Mouse (Mus musculus) intestine, embryonic 15.5 days (tissue): ENCODE measurements at regions not wholly inside any gene's neighbourhood (a gene's known extent, or its start where the extent isn't known, plus 50 kb on each side); places are given as distances from the start of the nearest gene placed in this dataset.

Source experiments
- ATAC-seq: fragments of 200-750 bp; cut with Nextera tagmentation; 2 replicates; pipeline ENCODE4 v1.8.0; 2017; ENCODE audit warnings: moderate TSS enrichment, moderate library complexity
- H3K27ac ChIP-seq: fragments of 300-500 bp; sonication (generic); 2 replicates; pipeline ENCODE4 v1.5.1; 2015; ENCODE audit warnings: mild to moderate bottlenecking, inconsistent platforms
- H3K27me3 ChIP-seq: fragments of 300-500 bp; sonication (generic); replicated peaks from 2 replicates; pipeline ENCODE4 v1.6.1; 2015; ENCODE audit warnings: inconsistent platforms
- H3K36me3 ChIP-seq: fragments of 300-500 bp; sonication (generic); 2 replicates; pipeline ENCODE4 v1.6.1; 2015; ENCODE audit warnings: inconsistent platforms
- H3K4me1 ChIP-seq: fragments of 300-500 bp; sonication (generic); replicated peaks from 2 replicates; pipeline ENCODE4 v1.6.1; 2015; ENCODE audit warnings: inconsistent platforms
- H3K4me2 ChIP-seq: fragments of 300-500 bp; sonication (generic); replicated peaks from 2 replicates; pipeline ENCODE4 v1.6.1; 2015; ENCODE audit warnings: mild to moderate bottlenecking, inconsistent platforms
- H3K4me3 ChIP-seq: fragments of 300-500 bp; sonication (generic); replicated peaks from 2 replicates; pipeline ENCODE4 v1.5.1; 2015; ENCODE audit warnings: inconsistent platforms
- H3K9ac ChIP-seq: fragments of 300-500 bp; sonication (generic); 2 replicates; pipeline ENCODE4 v1.6.1; 2015; ENCODE audit warnings: inconsistent platforms
- H3K9me3 ChIP-seq: fragments of 300-500 bp; sonication (generic); 2 replicates; pipeline ENCODE4 v1.6.1; 2016; ENCODE audit warnings: inconsistent platforms
- WGBS: fragments of 180-500 bp; shearing (Covaris S2); methylation state at CpG from one replicate; pipeline ENCODE4 v1.1.7; 2015; 5-methylcytosine and 5-hydroxymethylcytosine counted together

DNA sequence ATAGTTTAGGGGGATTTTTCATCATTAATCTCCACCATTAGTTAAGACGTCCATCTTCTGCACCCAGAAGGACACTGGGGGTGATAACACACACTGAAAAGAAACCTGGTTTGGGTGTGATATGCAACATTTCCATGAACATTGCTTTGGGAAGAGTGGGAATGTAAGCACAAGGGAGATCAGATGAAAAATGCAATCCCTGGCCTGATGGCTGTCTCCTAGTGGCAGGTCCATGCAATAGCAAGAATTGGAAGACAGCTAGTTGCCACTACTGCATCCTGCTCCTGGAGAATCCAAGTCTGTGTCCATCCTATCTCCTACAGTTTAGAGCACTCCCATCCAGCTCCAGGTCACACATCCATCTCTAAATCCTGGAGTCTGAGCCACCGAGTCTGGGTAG, 77.7 kb upstream of the Klhl29 start:
- Histone ChIP-seq H3K9me3 (no peaks in the 10 kb centered on the region), H3K4me3 (no peak overlapping the region), H3K27me3 (no peaks in the 10 kb centered on the region), H3K36me3 (no peaks in the 10 kb centered on the region), H3K27ac (no peak overlapping the region), H3K4me1 (no peaks in the 10 kb centered on the region), H3K9ac (no peak overlapping the region), H3K4me2 (no peak overlapping the region)
- 84% methylated on average over 2 of the region's 2 CpGs for WGBS
- ATAC-seq, result no peak

DNA sequence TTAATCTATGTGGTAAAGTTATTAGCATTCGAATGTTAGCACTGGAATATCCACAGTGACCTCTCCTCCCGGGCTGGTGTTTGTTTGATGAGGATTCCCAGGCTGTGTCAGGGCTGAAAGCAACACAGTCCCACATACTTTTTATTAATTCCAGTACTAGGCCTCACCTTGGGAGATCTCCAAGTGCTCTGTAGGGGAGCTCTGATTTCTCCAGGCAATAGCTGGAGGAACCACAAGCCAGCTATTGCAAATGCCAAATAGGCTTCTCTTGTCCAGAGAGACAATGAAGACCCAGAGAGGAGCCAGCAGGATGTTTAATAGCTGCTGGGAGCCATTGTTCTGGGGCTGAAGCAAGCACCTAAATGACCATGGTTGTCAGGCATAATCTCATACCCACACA, 68.2 kb upstream of the Klhl29 start:
- WGBS, result 40% methylated on average over 2 of the region's 2 CpGs
- no peak overlapping the region for H3K9ac ChIP-seq

DNA sequence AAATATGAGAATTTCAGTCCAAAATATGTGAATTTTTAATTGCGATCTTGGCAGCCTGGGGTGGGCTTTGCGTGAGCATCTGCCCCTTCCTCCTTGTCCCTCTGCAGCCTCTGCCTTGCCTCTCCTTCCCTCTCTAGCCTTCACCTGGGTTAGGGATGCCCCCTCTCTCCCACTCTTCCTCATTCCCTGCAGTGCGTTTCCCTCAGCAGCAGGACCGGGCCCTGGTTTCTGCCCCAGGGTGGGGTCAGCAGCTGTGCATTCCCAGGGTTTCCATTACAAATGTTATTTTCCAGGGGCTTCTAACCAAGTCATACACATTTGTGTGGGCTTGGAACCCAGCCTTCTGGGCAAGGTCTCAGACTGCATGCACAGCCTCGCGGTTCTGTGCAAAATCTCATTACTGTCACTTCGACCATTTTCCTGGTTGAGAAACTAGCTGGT, 67.6 kb upstream of the Klhl29 start:
- ATAC-seq, result no peak
- Histone ChIP-seq H3K27me3 (no peaks in the 10 kb centered on the region), H3K36me3 (no peaks in the 10 kb centered on the region), H3K4me1 (no peaks in the 10 kb centered on the region), H3K4me3 (no peak overlapping the region), H3K27ac (no peak overlapping the region), H3K9ac (no peak overlapping the region), H3K4me2 (no peak overlapping the region), H3K9me3 (no peaks in the 10 kb centered on the region)
- WGBS, result 55% methylated on average over 7 of the region's 7 CpGs

More for the DNA sequence above, 68.2 kb upstream of the Klhl29 start:
- Histone ChIP-seq H3K4me2 (no peak overlapping the region), H3K4me1 (no peaks in the 10 kb centered on the region), H3K36me3 (no peaks in the 10 kb centered on the region), H3K4me3 (no peak overlapping the region), H3K27ac (no peak overlapping the region), H3K9me3 (no peaks in the 10 kb centered on the region), H3K27me3 (no peaks in the 10 kb centered on the region)
- no peak for ATAC-seq

DNA sequence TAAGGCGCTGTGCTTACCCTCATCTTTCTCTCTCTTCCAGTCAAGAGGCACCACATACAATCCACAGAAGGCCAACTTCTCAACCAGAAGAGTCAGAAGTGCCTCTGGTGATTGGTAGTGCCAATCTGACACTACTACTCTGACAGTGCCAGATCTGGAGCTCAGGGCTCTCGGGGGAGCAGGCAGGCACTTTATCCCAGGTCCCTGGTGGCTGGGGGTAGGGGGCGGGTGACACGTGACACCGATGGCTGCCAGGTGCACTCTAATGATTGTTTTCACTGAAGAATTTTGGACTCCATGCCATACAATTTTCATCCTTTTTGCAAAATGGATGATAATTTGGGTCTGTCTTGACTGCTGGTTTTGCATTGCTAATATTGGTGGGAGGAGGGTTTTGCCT, 67.2 kb upstream of the Klhl29 start:
- Histone ChIP-seq H3K4me1 (no peaks in the 10 kb centered on the region), H3K36me3 (no peaks in the 10 kb centered on the region), H3K4me2 (no peak overlapping the region), H3K27me3 (no peaks in the 10 kb centered on the region), H3K9ac (no peak overlapping the region), H3K27ac (no peak overlapping the region), H3K9me3 (no peaks in the 10 kb centered on the region), H3K4me3 (no peak overlapping the region)
- 85% methylated on average over 5 of the region's 5 CpGs for WGBS
- ATAC-seq, result no peak

DNA sequence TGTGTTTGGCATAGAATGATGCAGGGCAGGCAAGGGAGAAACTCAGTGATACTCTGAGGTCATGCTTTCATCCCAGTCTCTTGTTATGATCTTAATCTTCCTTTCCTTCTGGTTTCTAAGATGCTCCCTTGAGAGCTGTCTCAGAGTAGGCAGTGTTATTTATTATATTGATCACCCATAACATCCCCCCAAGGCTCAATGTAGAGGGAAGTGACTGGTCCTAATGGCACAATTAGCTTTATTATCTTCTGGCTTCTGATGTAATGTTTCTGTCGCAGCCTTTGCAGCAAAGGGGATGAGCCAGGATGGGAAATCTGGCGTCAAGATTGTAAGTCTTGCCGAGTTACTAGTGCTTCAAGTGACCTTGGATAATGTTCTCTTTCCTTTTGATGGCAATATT, 65.0 kb upstream of the Klhl29 start:
- ATAC-seq, result no peak
- no peaks in the 10 kb centered on the region for H3K4me1 ChIP-seq
- H3K4me3 ChIP-seq, result no peak overlapping the region
- H3K27me3 ChIP-seq, result no peaks in the 10 kb centered on the region
- H3K9ac ChIP-seq, result no peak overlapping the region
- no peaks in the 10 kb centered on the region for H3K36me3 ChIP-seq
- H3K4me2 ChIP-seq, result no peak overlapping the region
- WGBS, result 75% methylated on average over 3 of the region's 3 CpGs
- H3K9me3 ChIP-seq, result no peaks in the 10 kb centered on the region
- no peak overlapping the region for H3K27ac ChIP-seq

DNA sequence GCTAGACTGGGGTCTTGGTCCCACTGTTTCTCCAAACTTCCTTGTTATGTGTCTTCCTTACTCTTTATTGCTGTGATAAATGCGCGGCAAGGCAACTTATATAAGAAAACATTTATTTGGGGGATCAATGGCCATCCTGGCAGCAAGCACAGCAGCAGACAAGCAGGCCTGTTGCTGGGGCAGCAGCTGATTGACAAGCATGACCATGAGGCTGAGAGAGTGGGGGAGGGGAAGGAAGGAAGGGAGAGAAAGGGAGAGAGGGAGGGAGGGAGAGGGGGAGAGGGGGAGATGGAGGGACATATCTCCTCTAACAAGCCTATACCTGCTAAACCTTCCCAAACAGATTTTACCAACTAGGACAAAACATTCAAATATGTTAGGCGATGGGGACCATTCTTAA, 60.4 kb upstream of the Klhl29 start:
- H3K36me3 ChIP-seq, result no peaks in the 10 kb centered on the region
- H3K4me1 ChIP-seq, result no peaks in the 10 kb centered on the region
- no peak overlapping the region for H3K9ac ChIP-seq
- 88% methylated on average over 3 of the region's 3 CpGs for WGBS
- H3K9me3 ChIP-seq, result no peaks in the 10 kb centered on the region
- no peaks in the 10 kb centered on the region for H3K27me3 ChIP-seq
- no peak overlapping the region for H3K4me3 ChIP-seq
- ATAC-seq, result no peak
- H3K27ac ChIP-seq, result no peak overlapping the region
- H3K4me2 ChIP-seq, result no peak overlapping the region

DNA sequence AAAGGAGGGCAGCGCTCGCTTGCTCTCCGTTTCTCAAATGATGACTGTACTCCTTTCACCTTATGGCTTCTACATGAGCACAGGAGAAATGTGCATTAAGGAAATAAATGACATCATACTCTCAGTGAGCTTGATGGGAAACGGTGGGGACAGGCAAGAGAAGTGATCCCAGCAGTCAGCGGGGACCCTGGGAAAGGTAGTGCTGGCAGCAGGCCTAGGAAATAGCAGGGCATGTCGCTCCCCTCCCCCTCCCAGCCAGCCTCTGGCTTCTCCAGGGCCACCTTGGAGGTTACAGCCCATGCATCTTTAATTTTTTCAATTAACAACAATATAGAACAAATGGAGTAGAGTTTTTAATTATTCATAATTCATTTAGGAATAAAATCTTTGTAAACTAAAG, 58.6 kb upstream of the Klhl29 start:
- no peaks in the 10 kb centered on the region for H3K36me3 ChIP-seq
- no peaks in the 10 kb centered on the region for H3K4me1 ChIP-seq
- no peaks in the 10 kb centered on the region for H3K9me3 ChIP-seq
- no peak overlapping the region for H3K9ac ChIP-seq
- no peaks in the 10 kb centered on the region for H3K27me3 ChIP-seq
- no peak overlapping the region for H3K4me2 ChIP-seq
- no peak for ATAC-seq
- WGBS, result 65% methylated on average over 6 of the region's 6 CpGs
- H3K27ac ChIP-seq, result no peak overlapping the region
- H3K4me3 ChIP-seq, result no peak overlapping the region

DNA sequence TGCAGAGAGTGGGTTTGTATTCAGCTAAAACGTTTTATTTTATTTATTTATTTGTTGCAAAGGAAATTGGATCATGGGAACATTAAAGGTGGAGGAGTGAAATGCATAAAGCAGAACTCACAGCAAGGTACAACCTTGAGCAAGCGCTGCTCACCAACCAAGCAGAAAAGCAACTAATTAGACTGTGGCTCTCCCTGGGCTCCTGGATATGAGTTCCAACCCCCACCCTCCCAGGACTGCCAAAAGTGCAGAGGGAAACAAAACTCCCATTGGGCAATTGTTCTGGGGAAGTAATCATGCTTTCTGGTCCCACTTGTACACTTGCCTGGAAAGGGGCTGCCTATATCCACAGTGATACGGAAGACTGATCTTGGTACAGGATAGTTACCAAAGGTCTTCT, 57.2 kb upstream of the Klhl29 start:
- Histone ChIP-seq H3K27ac (no peak overlapping the region), H3K27me3 (no peaks in the 10 kb centered on the region), H3K4me3 (no peak overlapping the region), H3K9ac (no peak overlapping the region), H3K4me2 (no peak overlapping the region), H3K4me1 (no peaks in the 10 kb centered on the region), H3K9me3 (no peaks in the 10 kb centered on the region), H3K36me3 (no peaks in the 10 kb centered on the region)
- ATAC-seq, result no peak
- WGBS, result 76% methylated on average over 3 of the region's 3 CpGs

DNA sequence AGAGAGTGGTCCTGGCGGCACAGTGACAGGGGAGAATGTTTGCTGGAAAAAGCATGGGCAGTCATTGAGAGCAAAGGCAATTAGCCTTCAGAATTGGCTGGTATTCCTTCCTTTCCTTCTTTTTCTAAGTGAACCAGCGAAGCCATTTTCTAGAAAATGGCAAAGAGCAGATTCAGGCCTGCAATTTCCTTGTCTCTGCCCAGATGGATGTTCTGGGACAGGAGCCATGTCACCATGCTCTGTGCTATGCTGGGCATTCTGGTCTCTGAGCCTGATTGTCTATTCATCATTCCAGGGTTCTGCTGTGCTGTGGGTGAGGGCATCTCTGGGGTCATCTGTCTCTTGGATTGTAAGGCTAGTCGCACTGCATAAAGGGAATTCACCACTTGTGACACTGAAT, 53.3 kb upstream of the Klhl29 start:
- 65% methylated on average over 3 of the region's 3 CpGs for WGBS
- no peak for ATAC-seq
- Histone ChIP-seq H3K27ac (no peak overlapping the region), H3K9ac (no peak overlapping the region), H3K27me3 (no peaks in the 10 kb centered on the region), H3K4me3 (no peak overlapping the region), H3K4me1 (no peaks in the 10 kb centered on the region), H3K36me3 (no peaks in the 10 kb centered on the region), H3K9me3 (no peaks in the 10 kb centered on the region), H3K4me2 (no peak overlapping the region)
